Mouse (Mus musculus): Measurements from ENCODE around the gene Elmsan1.

DNA sequence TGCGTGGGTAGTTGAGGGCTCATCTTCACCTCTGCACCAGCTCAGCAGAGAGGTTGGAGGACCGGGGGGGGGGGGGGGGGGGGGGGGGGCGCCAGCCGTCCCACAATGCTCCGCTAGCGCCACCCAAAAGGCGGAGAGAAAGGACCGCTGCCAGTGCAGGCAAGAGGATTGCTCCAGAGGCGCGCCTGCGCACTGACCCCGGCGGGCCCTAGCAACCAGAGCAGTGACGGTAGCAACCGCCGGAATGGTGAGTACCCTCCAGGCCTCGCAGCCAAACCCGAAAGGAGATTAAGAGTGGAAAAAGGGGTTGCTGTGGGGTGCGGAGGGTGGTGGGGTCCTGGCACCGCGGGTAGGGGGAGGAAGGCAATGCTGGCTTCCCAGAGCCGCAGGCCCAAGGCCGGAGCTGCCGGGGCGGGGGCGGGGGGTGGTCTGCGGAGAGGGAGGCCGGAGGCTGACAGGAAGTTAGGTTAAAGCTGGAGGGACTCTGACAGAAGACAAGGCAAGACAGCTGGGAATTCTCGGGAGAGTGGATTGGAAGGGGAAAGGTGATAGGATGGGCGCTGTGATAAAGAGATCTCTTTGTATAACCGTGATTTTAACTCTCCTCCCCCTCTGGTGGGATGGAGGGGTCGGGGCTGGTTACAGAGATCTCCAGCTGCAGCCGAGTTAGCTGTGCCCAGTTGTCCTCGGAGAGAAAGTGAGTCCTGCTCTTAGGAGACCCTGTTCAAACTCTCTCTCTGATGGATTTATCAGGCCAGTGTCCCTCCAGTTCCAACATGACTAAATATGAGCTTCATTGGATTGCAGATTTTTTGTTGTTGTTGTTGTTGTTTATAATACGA lies 104.3 kb downstream of the Elmsan1 start, which contains the start of gene Dnal1:
- TF ChIP-seq CTCF (IDR thresholded peaks at IDR 0.05; ENCODE audit: low read depth, low read length) = no peak
- TF ChIP-seq GATA1 (IDR thresholded peaks at IDR 0.05; ENCODE audit: borderline replicate concordance, low read length) = no peak
- TF ChIP-seq TAL1 (conservative IDR thresholded peaks at IDR 0.05; ENCODE audit: low read depth, low read length) = no peak
- TF ChIP-seq POLR2AphosphoS5 (IDR thresholded peaks at IDR 0.05; ENCODE audit: insufficient replicate concordance, low read depth, low read length) = no peak
